Mouse (Mus musculus): ENCODE measurements around the gene Rcc1.

The Rcc1 gene

GRCm38 (mm10) chr4:132355403-132355802 lies 2.0 kb upstream of the Rcc1 start:
- DNase-seq (ENCODE audit: low read depth) = no peak

GRCm38 (mm10) chr4:132354571-132354970 lies 1.2 kb upstream of the Rcc1 start:
- DNase-seq (ENCODE audit: low read depth) = no peak

- DNase-seq (ENCODE audit: low read depth) = no peak
Measured at GRCm38 (mm10) chr4:132352739-132353138, 666 bp downstream of the Rcc1 start.

GRCm38 (mm10) chr4:132351401-132351800 lies 2.0 kb downstream of the Rcc1 start:
- no peak for DNase-seq (ENCODE audit: low read depth)

GRCm38 (mm10) chr4:132350854-132351253 lies 2.6 kb downstream of the Rcc1 start:
- no peak for DNase-seq (ENCODE audit: low read depth)

- no peak for DNase-seq (ENCODE audit: low read depth)
Measured at GRCm38 (mm10) chr4:132350123-132350740, 3.2 kb downstream of the Rcc1 start.

GRCm38 (mm10) chr4:132349495-132350122 lies 3.8 kb downstream of the Rcc1 start:
- DNase-seq (ENCODE audit: low read depth) = no peak

- no peak for DNase-seq (ENCODE audit: low read depth)
Measured at GRCm38 (mm10) chr4:132346661-132347060, 6.7 kb downstream of the Rcc1 start.

- DNase-seq (ENCODE audit: low read depth) = no peak
Measured at GRCm38 (mm10) chr4:132346261-132346660, 7.1 kb downstream of the Rcc1 start.

- DNase-seq (ENCODE audit: low read depth) = no peak
Measured at GRCm38 (mm10) chr4:132345843-132346212, 7.6 kb downstream of the Rcc1 start.

GRCm38 (mm10) chr4:132345135-132345842 lies 8.1 kb downstream of the Rcc1 start:
- peak; percentile 78 for DNase-seq (ENCODE audit: low read depth)

- no peak for DNase-seq (ENCODE audit: low read depth)
Measured at GRCm38 (mm10) chr4:132344403-132345134, 8.8 kb downstream of the Rcc1 start.

- DNase-seq (ENCODE audit: low read depth) = no peak
Measured at GRCm38 (mm10) chr4:132341451-132341850, 12.0 kb downstream of the Rcc1 start.

- DNase-seq (ENCODE audit: low read depth) = no peak
Measured at GRCm38 (mm10) chr4:132338943-132339342, 14.5 kb downstream of the Rcc1 start.

- DNase-seq (ENCODE audit: low read depth) = no peak
Measured at GRCm38 (mm10) chr4:132332880-132333279, 20.5 kb downstream of the Rcc1 start.

- no peak for DNase-seq (ENCODE audit: low read depth)
Measured at GRCm38 (mm10) chr4:132331960-132332359, 21.4 kb downstream of the Rcc1 start.

GRCm38 (mm10) chr4:132329835-132330354 lies 23.5 kb downstream of the Rcc1 start:
- no peak for DNase-seq (ENCODE audit: low read depth)

GRCm38 (mm10) chr4:132329115-132329834 lies 24.1 kb downstream of the Rcc1 start, which contains the start of gene Trnau1ap:
TSS of gene Trnau1ap (minus strand) at chr4:132329538.
- DNase-seq (ENCODE audit: low read depth) = peak; percentile 92

- no peak for DNase-seq (ENCODE audit: low read depth)
Measured at GRCm38 (mm10) chr4:132328391-132328982, 24.9 kb downstream of the Rcc1 start.

- no peak for DNase-seq (ENCODE audit: low read depth)
Measured at GRCm38 (mm10) chr4:132326481-132326880, 26.9 kb downstream of the Rcc1 start.

- no peak for DNase-seq (ENCODE audit: low read depth)
Measured at GRCm38 (mm10) chr4:132315711-132316110, 37.7 kb downstream of the Rcc1 start.
